Mouse (Mus musculus) thymus, postnatal 10 days (tissue): ENCODE results near the gene Zfp697.
"Not testable (repeated sequence)": the region's sequence is repeated elsewhere in the genome, so short reads cannot be mapped to it uniquely, and the experiment has no call there.

ENCODE experiments used
- DNase-seq, 2 experiments: peaks; one replicate each; pipeline ENCODE4 v3.0.0; 2021; ENCODE audit warnings: low spot score in 2 of 2

Gene Zfp697

GRCm38 (mm10) chr3:98418991-98419785 is 36.9 kb downstream of the Zfp697 start:
- DNase-seq, result no peak

- no peak for DNase-seq
Measured at GRCm38 (mm10) chr3:98419786-98420070, 37.5 kb downstream of the Zfp697 start.

GRCm38 (mm10) chr3:98422926-98423325 is 40.7 kb downstream of the Zfp697 start:
- DNase-seq, result no peak

GRCm38 (mm10) chr3:98426749-98427148 is 44.5 kb downstream of the Zfp697 start:
- DNase-seq, result no peak

GRCm38 (mm10) chr3:98427260-98427599 is 45.0 kb downstream of the Zfp697 start:
- DNase-seq, result no peak

- DNase-seq, result peak; percentile 10 to 41
Measured at GRCm38 (mm10) chr3:98427600-98428448, 45.6 kb downstream of the Zfp697 start.

- DNase-seq, result peak; percentile 34 to 35
Measured at GRCm38 (mm10) chr3:98428449-98428775, 46.2 kb downstream of the Zfp697 start.

GRCm38 (mm10) chr3:98428928-98429525 is 46.8 kb downstream of the Zfp697 start:
- DNase-seq, result no peak

GRCm38 (mm10) chr3:98434088-98434816 is 52.0 kb downstream of the Zfp697 start:
- DNase-seq, result no peak

- DNase-seq, result no peak
Measured at GRCm38 (mm10) chr3:98435030-98435429, 52.8 kb downstream of the Zfp697 start.

GRCm38 (mm10) chr3:98442245-98442644 is 60.0 kb downstream of the Zfp697 start:
- not testable (repeated sequence) for DNase-seq

- not testable (repeated sequence) for DNase-seq
Measured at GRCm38 (mm10) chr3:98443149-98443779, 61.0 kb downstream of the Zfp697 start.

- not testable (repeated sequence) for DNase-seq
Measured at GRCm38 (mm10) chr3:98443924-98444323, 61.7 kb downstream of the Zfp697 start.

- not testable (repeated sequence) for DNase-seq
Measured at GRCm38 (mm10) chr3:98453786-98454185, 71.5 kb downstream of the Zfp697 start.

- DNase-seq, result not testable (repeated sequence)
Measured at GRCm38 (mm10) chr3:98457026-98457425, 74.8 kb downstream of the Zfp697 start, which contains the start of gene Gm4450. Gene Gm4450 (minus strand): TSS chr3:98457126.

GRCm38 (mm10) chr3:98469323-98469722 is 87.1 kb downstream of the Zfp697 start:
- DNase-seq, result not testable (repeated sequence)

- not testable (repeated sequence) for DNase-seq
Measured at GRCm38 (mm10) chr3:98471057-98471456, 88.8 kb downstream of the Zfp697 start.

GRCm38 (mm10) chr3:98471499-98471898 is 89.2 kb downstream of the Zfp697 start:
- not testable (repeated sequence) for DNase-seq

GRCm38 (mm10) chr3:98494184-98494583 is 111.9 kb downstream of the Zfp697 start:
- DNase-seq, result not testable (repeated sequence)

GRCm38 (mm10) chr3:98495055-98495454 is 112.8 kb downstream of the Zfp697 start:
- DNase-seq, result not testable (repeated sequence)

GRCm38 (mm10) chr3:98496762-98497161 is 114.5 kb downstream of the Zfp697 start:
- not testable (repeated sequence) for DNase-seq
